Mouse (Mus musculus) heart, adult 8-10 months (tissue): ENCODE results near the gene Crybg3. TPM values are rescaled to one million over a fixed set of nuclear protein-coding genes. Genes with fewer than 3 reads are reported as not detected.

Experiments
- DNase-seq: peaks from one replicate; pipeline ENCODE4 v3.0.0; 2022; ENCODE audit warnings: low spot score
- total RNA-seq, 4 experiments: library from RNA; stranded (reverse); gene quantifications; 2 replicates each; pipeline ENCODE4 v1.2.4; 2022

The Crybg3 gene
- total RNA-seq, 4 experiments from 2014 or later: 71.6 to 83.9 (median 77.2) TPM

DNA sequence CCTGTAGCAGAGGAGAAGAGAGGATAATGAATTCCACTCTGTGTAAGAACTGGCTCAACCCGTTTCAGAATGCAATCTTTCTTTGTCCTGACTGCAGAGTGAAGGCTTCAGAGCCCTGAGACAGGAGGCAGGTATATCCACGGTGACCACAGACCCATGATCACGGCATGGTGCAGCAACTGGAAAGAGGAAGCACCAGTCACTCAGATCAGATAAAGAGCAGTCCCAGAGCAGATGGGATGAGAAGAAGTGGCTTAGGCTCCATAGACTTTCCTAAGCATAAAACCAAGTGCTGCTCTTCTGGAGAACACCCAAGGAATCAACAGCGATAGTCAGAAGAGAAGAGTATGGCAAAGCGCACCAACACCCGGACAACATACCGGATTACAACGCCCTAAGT is 21.5 kb downstream of the Crybg3 start:
- no peak for DNase-seq

DNA sequence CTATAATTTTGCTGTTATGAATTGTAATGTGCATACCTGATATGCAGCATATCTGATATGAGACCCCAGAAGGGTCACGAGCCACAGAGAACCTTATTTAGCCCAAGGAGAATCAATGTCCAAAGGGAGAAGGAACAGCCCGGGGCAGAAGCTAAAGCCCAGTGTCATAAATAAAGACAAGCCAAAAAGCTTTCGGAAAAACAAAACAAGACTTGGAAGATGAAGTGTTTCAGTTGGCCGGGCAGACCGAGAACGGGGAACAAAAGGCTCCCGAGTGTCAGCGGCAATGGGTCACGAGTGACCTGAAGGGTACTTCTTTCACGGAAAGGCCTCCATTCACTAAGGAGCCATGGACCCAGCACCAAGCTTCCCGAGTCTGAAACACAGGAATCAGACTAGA is 26.8 kb downstream of the Crybg3 start:
- DNase-seq: no peak

DNA sequence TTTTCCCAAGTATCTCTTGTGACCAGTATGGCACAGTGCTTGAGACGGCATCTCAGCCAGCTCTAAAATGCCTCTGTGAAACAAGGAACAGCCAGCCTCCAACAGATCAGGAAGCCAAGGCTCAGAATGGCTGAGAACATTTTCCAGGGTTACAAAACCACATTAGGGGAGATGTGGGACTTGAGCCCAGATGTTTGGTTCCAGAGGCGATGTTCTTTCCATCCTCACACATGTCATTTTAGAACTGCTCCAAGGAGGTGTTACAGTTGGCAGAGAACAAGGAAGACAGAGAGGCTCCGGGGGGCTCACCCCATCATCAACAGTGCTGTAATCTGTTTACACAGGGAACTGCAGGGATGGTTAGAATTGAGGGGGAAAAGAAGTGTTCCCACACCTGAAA is 28.1 kb downstream of the Crybg3 start:
- no peak for DNase-seq

DNA sequence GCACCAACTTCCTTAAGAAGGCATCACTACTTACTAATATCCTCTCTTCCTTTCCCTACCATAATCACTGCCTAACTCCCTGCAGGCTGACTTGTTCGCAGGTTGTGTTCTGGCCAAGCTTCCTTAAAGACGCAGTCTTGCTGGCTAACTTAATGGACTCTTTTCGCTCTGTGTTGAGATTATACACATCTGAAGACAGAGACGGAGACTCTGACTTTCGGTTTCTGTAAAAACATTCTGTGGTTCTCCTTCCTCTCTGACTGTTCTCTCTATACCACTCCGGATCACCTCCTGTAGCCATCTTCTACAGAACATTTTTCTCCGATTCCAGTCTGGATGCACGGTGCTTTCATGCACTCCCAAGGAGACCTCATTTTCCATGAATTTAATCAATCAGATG is 30.0 kb downstream of the Crybg3 start:
- DNase-seq: no peak

DNA sequence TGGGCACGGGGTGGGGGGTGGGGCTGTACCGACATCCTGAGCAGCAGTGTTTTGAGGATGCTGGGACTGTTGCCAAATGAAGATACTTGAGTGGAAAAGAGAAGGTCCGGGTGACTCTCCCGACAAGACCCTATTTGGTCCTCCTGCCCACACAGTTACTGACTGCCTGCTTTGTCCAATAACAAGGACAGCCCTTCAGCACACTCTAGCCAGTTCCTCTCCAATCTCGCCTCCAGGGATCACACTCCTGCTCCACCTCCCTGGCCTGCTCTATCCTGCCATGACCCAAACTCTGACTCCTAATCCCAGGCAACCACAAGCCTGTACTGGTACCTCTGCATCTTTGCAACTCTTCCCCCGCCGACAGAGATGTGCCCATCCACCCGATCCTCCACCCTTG is 30.9 kb downstream of the Crybg3 start:
- DNase-seq: no peak

- peak; percentile 49 for DNase-seq
Observed at GRCm38 (mm10) chr16:59567721-59568381, 32.9 kb downstream of the Crybg3 start.

DNA sequence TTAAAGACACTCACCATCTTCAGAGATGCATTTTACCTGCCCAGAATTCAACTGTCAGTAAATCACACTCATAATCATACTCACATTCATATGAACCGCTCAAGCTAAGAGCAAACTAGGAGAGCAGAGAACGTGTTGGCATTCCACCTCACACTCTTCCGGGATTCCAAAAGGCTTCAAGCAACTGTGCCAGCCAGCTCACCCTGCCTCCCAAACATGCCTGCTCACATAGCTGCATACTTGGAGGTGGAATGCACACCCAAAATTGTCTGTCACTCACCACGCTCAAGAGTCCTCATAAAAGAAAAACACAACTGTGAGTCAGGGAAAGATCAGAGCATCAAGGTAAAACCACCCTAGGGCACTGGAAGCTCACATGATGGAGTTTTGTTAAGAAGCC is 34.3 kb downstream of the Crybg3 start:
- DNase-seq: no peak

GRCm38 (mm10) chr16:59565631-59566030 is 35.1 kb downstream of the Crybg3 start:
- no peak for DNase-seq

DNA sequence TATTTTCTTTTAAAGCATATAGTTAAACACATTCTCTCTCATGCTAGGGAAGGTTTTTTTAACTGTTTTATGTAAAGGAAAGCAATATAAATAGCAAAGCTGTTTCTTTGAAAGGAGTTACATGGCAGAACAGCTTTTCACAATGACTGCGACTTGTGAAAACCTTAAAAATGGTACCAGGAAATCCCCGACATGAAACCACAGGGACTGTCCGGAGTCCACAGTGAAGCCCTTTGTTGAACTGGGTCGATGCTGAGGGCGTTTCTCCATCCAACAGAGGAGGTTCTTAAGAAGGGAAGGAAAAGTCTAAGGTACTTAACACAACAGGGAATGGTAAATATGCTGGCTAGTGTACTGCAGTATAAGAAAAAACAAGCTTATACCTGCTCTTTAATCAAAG is 36.8 kb downstream of the Crybg3 start:
- DNase-seq: no peak

DNA sequence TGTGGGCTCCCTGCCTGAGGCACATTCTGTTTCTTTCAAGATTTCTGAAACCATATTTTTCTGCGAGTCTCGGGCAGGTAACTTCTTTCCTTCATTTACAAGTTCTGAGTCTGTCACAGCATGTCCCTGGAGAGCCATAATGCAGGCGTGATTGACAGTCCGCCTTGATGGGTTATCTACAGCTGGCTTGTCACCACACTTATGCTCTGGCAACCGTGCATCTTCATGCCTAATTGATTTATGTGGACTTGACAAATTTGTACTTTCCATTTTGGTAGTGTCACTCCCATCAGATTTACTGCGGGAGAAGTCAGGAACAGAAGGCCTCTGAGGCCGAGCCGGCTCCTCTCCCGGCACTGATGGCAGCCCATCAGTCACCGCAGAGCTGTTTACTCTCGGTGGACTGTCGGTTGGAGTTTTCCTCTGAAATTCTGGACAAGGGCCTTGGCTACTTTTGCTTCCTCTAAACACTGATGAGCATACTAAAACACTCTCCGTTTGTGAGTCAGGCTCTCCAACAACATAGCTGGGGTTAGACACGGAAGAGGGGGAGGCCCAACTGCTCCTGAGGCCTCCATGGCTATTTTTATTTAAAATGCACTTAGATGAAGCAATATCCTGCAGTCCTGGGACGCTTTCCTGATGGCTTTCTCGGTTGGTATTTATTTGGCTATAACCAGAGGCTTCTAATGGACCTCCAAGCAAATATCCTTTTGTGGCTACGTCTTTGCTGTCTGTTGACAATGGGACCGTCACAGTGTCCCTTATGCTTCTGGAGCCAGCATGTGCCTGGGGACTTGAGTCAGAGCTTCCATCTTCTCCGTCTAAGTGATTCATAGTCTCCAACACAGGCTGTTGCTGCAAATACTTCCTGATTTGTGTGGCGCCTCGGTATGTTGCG is 41.2 kb downstream of the Crybg3 start:
- DNase-seq: no peak

GRCm38 (mm10) chr16:59558916-59559299 is 41.9 kb downstream of the Crybg3 start:
- no peak for DNase-seq

DNA sequence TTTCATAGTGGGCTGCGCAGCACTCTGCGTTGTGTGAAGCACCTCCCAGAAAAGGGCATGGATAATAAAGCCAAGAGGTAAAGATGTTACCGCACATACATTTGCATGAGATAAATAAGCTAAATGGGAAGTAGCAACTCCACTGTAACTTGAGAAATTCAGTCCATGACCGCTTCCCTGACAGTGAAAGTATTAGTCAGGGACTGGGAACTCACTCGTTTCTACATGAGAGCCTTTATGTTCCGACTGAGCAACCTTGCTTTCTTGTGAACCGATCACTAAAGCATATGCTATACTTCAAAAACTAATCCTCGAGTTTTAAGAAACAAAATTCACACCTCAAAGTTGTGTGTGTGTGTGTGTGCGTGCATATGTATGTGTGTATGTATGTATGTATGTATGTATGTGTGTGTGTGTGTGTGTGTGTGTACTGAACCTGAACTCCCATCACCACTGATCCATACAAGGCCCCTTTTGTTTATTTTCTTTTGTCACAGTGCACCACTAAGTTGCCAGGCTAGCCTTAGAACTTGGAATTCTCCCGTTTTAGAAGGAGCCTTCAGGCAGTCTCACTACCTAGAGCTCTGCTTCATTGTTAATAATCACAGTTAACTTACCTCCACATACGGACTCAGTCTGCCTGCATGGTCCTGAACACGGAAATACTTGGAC is 47.2 kb downstream of the Crybg3 start:
- no peak for DNase-seq

DNA sequence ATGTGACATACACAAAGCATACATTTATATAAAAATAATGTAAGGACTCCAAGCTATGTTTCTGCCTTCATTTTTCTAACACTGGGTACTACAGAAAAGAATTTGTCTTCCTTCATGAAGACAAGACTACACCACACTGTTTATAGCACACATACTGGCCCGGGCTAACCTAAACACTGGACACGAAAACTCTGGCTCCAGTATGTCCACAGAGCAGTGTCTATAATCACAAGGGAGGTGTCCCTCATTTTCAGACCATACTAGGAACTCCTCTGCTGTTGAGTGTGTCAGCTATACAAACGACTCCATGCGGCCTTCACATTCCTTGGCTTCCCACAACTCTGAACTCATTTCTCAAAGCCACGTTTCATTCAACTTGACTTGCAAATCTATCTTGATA is 49.3 kb downstream of the Crybg3 start:
- DNase-seq: no peak

DNA sequence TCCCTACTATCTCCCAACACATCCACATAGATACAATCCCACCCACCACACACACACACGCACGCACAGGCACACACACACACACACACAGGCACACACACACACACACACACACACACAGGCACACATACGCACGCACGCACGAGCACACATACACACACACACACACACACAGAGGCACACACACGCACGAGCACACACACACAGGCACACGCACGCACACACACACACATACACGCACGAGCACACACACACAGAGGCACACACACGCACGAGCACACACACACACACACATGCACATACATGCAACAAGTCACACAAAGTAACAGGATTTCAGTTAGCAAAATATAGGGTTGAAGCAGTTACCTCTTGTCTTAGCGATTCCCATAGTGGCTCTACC is 51.1 kb downstream of the Crybg3 start:
- DNase-seq: no peak

- no peak for DNase-seq
Observed at GRCm38 (mm10) chr16:59548582-59548947, 52.2 kb downstream of the Crybg3 start.

DNA sequence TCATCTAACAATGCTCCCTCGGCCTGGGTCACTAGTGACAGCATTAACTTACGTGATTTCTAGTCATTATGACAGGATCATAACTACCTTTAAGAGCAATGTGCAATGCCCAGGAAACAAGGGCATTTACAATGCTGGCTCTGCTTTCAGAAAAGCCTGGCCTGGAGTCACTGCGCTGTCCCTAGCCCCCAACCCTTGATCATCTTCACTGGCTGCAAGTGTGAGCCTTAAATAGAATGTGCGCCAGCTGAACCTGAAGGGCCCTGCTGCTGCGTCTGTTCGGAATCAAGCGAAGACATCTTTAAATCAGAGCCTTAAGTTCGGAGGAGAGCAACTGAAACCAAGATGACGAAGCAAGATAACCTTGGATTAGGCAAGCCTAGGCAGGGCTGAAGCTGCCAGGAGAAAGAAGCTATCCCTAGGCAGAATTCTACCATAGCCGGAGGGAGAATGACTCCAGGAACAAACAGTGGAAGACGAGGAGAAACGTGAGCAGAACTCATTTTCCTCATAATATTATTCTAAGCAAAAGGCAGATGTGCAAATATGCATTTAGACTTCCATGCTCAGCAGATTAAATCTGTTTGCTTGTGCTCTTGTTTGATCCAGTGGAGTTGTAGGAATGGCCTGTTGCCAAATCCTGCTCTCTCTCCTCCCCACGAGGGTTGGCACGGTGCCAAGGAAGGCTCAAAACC is 52.7 kb downstream of the Crybg3 start:
- DNase-seq: peak; percentile 28

DNA sequence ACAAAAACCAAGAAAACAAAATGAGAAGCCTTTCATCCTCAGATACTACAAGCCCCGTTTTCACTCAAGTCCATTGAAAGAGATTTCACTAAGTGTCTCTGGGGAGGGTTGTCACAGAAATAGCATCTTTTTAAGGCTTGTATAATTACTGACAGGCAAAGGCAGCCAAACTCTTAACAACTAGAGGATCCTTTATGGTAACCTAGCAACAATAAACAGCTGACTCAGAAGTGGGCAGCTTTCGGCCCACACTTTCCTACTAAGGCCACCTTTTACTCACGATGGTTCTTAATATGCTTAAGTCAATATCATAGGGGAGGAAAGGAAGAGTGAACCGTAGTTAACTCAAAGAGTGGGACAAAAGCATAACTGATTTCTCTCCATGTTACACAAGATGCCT is 53.3 kb downstream of the Crybg3 start:
- DNase-seq: no peak

DNA sequence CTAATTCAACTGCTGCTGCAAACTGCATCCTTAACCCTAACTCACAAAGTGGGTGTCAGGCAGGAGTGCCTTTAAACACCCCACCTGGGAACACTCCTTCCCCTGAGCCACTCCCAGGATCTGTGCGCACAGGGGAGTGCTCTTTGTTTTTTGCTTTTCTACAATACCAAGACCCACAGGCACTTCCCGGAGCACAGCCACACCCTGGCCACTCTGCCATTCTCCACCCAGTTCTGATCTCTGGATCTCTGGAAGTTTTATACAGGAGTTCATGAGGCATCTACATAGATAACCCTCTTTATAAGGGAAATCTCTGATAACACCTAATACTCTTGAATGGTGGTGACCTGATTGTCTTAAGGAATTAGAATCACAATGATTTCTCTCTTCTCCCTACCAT is 55.4 kb downstream of the Crybg3 start:
- DNase-seq: no peak

DNA sequence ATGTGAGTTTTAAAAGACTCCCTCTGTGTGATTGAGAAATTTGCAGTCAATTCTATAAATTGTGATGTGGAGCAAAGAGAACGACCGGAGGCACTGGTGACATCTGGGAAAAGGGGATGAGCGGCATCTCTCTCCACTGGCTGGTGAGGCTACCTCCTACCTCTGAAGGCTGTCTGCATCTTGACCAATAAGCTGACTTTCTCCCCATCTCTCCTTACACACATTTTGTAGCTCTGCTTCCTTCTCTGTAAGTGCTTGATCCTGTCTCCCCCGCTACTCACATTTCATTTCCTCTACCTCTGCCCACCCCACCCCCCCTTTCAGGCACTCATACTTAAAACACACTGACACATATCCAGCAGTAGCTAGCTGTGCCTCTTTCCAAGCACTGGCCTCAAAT is 59.4 kb downstream of the Crybg3 start:
- no peak for DNase-seq

- DNase-seq: no peak
Observed at GRCm38 (mm10) chr16:59540944-59541343, 59.8 kb downstream of the Crybg3 start.

- no peak for DNase-seq
Observed at GRCm38 (mm10) chr16:59535673-59536072, 65.1 kb downstream of the Crybg3 start.

GRCm38 (mm10) chr16:59534349-59534748 is 66.4 kb downstream of the Crybg3 start:
- DNase-seq: peak; percentile 61
